Mouse (Mus musculus) forebrain, embryonic 16.5 days (tissue): ENCODE results near the gene Pecam1. TPM values are rescaled to one million over a fixed set of nuclear protein-coding genes. Genes with fewer than 3 reads are reported as not detected.

Experiments used
- ATAC-seq: fragments of 200-750 bp; cut with Nextera tagmentation; 2 replicates; pipeline ENCODE4 v1.8.0; 2017; ENCODE audit warnings: mild to moderate bottlenecking, moderate library complexity
- H3K27ac ChIP-seq: fragments of 300-500 bp; sonication (generic); 2 replicates; pipeline ENCODE4 v1.5.1; 2014; ENCODE audit warnings: low read length, control low read depth
- H3K27me3 ChIP-seq: fragments of 300-500 bp; sonication (generic); replicated peaks from 2 replicates; pipeline ENCODE4 v1.6.1; 2014; ENCODE audit warnings: low read length; ENCODE audit not compliant: control insufficient read depth, insufficient read depth
- H3K36me3 ChIP-seq: fragments of 300-500 bp; sonication (generic); 2 replicates; pipeline ENCODE4 v1.6.1; 2014; ENCODE audit not compliant: control insufficient read depth, insufficient read depth
- H3K4me1 ChIP-seq: fragments of 300-500 bp; sonication (generic); replicated peaks from 2 replicates; pipeline ENCODE4 v1.6.1; 2014; ENCODE audit warnings: low read length; ENCODE audit not compliant: control insufficient read depth, insufficient read depth
- H3K4me2 ChIP-seq: fragments of 300-500 bp; sonication (generic); 2 replicates; pipeline ENCODE4 v1.6.1; 2014; ENCODE audit warnings: mild to moderate bottlenecking, low read length, control low read depth
- H3K4me3 ChIP-seq: fragments of 300-500 bp; sonication (generic); replicated peaks from 2 replicates; pipeline ENCODE4 v1.5.1; 2014; ENCODE audit warnings: mild to moderate bottlenecking, low read length, control low read depth
- H3K9ac ChIP-seq: fragments of 300-500 bp; sonication (generic); replicated peaks from 2 replicates; pipeline ENCODE4 v1.6.1; 2014; ENCODE audit warnings: low read depth, low read length, control low read depth
- H3K9me3 ChIP-seq: fragments of 300-500 bp; sonication (generic); 2 replicates; pipeline ENCODE4 v1.6.1; 2016; ENCODE audit warnings: low read length; ENCODE audit not compliant: control insufficient read depth
- WGBS: fragments of 180-500 bp; shearing (Covaris S2); extraction: QIAGEN DNeasy Blood & Tissue Kit; methylation state at CpG from one replicate; pipeline ENCODE4 v1.1.7; 2014; 5-methylcytosine and 5-hydroxymethylcytosine counted together
- polyA plus RNA-seq: library from polyadenylated mRNA; unstranded; fragments of >200 nt; fragmentation: Nextera tagmentation; extraction: Ambion mirVana; gene quantifications from 2 replicates; pipeline ENCODE4 v1.2.1, GENCODE M21; 2015

Gene Pecam1
- polyA plus RNA-seq, 1 experiment from 2014 or later = 14.7 TPM

DNA sequence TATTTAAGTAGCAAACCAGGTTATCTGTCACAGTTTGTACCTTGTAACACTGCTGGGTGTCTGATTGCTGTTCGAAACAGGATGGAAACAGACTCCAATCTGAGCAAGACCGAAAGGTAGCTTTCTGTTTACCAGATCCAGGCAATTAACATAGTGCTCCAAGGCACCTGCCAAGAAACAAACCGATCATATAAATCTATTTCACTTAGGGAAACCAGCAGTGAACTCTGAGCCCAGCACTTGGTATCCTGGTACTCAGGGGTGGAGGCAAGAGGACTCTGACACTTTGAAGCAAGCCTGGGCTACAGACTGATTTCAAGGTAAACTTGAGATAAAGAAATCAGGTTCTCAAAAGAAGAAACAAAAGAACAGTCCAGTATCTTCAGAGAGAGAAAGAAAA is 27.0 kb upstream of the Pecam1 start:
- no peak for ATAC-seq
- no peak overlapping the region for H3K27ac ChIP-seq
- H3K36me3 ChIP-seq = peaks cover 16% of the 10 kb centered on the region
- H3K9ac ChIP-seq = no peak overlapping the region
- no peak overlapping the region for H3K4me2 ChIP-seq
- H3K27me3 ChIP-seq = no peaks in the 10 kb centered on the region
- H3K4me1 ChIP-seq = peaks cover 13% of the 10 kb centered on the region
- H3K4me3 ChIP-seq = no peak overlapping the region
- H3K9me3 ChIP-seq = no peaks in the 10 kb centered on the region
- WGBS = 91% methylated on average over 3 of the region's 3 CpGs

DNA sequence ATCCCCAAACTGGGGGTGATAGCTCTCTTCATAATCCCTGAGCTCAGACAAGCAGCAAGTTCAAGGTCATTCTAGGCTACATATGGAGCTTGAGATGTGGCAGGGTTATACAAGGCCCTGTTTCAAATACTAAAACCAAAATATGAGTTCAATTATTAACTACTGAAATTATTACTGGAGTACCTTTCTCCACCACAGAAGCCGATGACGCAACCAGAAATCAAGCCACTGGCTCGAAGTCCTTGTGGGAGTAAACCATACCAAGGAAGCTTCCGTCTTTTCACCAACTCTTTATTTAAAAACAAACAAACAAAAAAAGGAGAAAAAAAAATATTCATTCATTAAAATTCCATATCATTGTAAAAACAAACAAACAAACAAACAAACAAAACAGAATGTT is 26.5 kb upstream of the Pecam1 start:
- 95% methylated on average over 4 of the region's 4 CpGs for WGBS
- Histone ChIP-seq H3K27ac (no peak overlapping the region), H3K4me3 (no peak overlapping the region), H3K36me3 (peaks cover 15% of the 10 kb centered on the region), H3K27me3 (no peaks in the 10 kb centered on the region), H3K4me2 (no peak overlapping the region), H3K9ac (no peak overlapping the region), H3K9me3 (no peaks in the 10 kb centered on the region), H3K4me1 (peaks cover 13% of the 10 kb centered on the region)
- ATAC-seq = no peak

DNA sequence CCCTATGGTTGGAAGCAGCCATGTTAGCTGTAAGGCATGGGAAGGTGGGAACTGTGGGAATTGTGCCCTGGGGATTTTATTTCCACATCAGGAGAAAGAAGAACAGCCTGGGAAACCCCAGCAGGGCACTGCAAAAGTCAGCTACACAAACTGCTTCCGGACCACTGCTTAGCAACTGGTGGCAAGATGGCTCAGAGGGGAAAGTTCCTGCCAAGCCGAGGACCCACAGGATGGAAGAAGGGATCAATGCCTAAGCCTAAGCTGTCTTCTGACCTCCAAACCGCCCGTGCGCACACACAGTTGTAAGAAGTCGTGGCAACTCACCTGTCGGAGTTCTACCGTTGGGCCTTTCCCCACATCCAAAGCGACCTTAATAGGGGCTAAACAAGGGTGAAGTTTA is 22.6 kb upstream of the Pecam1 start:
- H3K4me2 ChIP-seq = no peak overlapping the region
- no peaks in the 10 kb centered on the region for H3K9me3 ChIP-seq
- peaks cover 23% of the 10 kb centered on the region for H3K36me3 ChIP-seq
- no peak overlapping the region for H3K4me3 ChIP-seq
- H3K27me3 ChIP-seq = no peaks in the 10 kb centered on the region
- no peak overlapping the region for H3K27ac ChIP-seq
- WGBS = 90% methylated on average over 9 of the region's 9 CpGs
- H3K4me1 ChIP-seq = no peaks in the 10 kb centered on the region
- no peak for ATAC-seq
- no peak overlapping the region for H3K9ac ChIP-seq

DNA sequence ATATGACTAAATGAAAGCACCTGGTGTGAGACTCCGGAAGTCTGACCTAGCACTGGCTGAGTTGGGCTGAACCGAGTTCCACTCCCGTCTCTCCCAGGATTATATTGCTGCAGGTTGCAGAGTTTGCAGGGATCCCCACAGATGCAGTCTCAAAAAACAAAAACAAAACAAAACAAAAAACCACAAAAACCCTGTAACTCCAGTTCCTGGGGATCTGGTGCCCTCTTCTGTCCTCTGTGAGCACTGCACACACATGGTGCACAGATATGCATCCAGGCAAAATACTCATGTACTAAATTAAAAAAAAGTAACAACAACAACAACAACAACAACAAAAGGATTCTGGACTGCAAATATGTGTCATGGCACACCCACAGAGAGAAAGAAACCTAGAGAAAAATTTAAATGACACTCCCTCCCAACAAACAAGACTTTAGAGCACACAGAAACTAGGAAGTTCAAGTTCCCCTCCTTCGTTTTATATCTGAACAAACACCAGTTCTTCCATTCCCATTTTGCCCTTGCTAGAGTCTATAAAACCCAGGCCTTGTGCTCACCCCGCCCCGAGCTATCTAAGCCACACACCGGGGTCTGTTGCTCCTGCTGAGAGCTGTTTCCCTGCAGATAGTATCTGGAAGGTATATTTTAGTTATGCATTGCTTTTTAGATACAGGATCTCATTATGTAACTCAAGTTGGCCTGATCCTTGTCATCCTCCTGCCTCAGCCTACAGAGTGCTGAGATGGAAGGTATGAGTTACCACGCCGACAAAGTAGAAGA is 20.0 kb upstream of the Pecam1 start:
- H3K9ac ChIP-seq = no peak overlapping the region
- no peak overlapping the region for H3K4me2 ChIP-seq
- H3K27me3 ChIP-seq = no peaks in the 10 kb centered on the region
- H3K9me3 ChIP-seq = no peaks in the 10 kb centered on the region
- H3K36me3 ChIP-seq = peaks cover 29% of the 10 kb centered on the region
- H3K4me3 ChIP-seq = no peak overlapping the region
- ATAC-seq = no peak
- no peaks in the 10 kb centered on the region for H3K4me1 ChIP-seq
- no peak overlapping the region for H3K27ac ChIP-seq
- 97% methylated on average over 9 of the region's 9 CpGs for WGBS

DNA sequence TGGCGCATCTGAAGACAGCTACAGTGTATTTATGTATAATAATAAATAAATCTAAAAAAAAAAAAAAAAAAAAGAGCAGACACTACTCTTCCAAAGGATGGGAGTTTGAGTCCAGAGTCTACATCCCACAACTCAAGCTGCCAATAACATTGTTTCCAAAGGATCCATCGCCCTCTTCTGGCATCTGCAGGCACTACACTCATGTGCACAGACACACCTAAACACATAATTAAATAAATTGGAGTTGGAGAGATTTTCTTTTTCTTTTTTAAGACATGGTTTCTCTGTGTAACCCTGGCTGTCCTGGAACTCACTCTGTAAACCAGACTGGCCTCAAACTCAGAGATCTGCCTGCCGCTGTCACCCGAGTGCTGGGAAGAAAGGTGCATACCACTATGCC is 17.1 kb upstream of the Pecam1 start:
- no peak for ATAC-seq

DNA sequence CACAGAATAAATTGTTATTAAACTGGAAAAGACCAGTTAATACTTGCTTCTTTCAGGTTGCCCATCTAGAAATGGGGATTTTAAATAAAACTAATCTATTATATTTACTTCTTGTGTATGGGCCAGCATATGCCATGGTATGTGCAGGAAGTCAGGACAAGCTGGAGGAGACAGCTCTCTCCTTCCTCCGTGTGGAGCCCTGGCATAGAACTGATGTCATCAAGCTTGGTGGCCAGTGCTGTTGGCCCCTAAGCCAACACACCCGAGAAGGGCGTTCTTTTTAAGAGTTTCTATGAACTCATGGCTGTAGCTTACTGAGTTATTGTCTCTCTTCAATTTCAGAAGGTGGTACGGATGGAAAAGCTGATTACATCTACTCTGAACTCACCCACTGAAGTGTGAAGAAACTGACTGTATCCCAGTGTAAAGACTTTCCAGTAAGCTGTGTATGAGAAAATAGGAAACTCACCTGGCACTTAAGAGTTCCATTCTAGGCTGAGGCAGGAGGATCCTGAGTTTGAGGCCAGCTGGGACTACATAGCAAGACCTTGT is 16.3 kb upstream of the Pecam1 start:
- H3K27ac ChIP-seq = no peak overlapping the region

More for the DNA sequence above, 17.1 kb upstream of the Pecam1 start:
- H3K4me2 ChIP-seq = no peak overlapping the region
- H3K9ac ChIP-seq = no peak overlapping the region
- WGBS = 95% methylated on average over 4 of the region's 4 CpGs
- peaks cover 23% of the 10 kb centered on the region for H3K36me3 ChIP-seq
- no peaks in the 10 kb centered on the region for H3K9me3 ChIP-seq
- H3K4me1 ChIP-seq = no peaks in the 10 kb centered on the region
- no peaks in the 10 kb centered on the region for H3K27me3 ChIP-seq
- no peak overlapping the region for H3K27ac ChIP-seq
- no peak overlapping the region for H3K4me3 ChIP-seq

DNA sequence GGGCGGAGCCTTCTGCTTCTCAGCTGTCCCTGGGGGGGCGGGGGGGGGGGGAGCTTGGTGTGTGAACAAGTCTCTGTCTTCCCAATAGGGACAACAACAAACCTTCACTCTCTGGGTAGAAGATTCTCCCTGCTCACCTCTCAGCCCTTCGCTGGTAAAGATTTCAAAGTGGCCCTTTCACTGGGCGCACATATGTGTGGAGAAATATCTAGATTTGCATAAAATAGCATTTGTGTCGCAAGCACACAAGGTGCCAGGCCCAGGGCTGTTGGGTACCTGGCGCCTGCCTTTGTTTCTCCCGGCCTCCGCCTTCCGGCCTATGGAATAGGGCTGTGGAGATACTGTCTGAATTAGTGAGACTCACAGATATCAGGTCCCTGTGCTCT is 12.4 kb upstream of the Pecam1 start:
- H3K36me3 ChIP-seq = peaks cover 6% of the 10 kb centered on the region
- H3K4me3 ChIP-seq = no peak overlapping the region
- H3K9me3 ChIP-seq = no peaks in the 10 kb centered on the region
- no peak overlapping the region for H3K4me2 ChIP-seq
- WGBS = 75% methylated on average over 9 of the region's 9 CpGs
- ATAC-seq = no peak
- H3K27ac ChIP-seq = no peak overlapping the region
- H3K27me3 ChIP-seq = no peaks in the 10 kb centered on the region
- no peaks in the 10 kb centered on the region for H3K4me1 ChIP-seq
- H3K9ac ChIP-seq = no peak overlapping the region

More for the DNA sequence above, 16.3 kb upstream of the Pecam1 start:
- Histone ChIP-seq H3K27me3 (no peaks in the 10 kb centered on the region), H3K4me3 (no peak overlapping the region), H3K4me1 (no peaks in the 10 kb centered on the region), H3K9ac (no peak overlapping the region), H3K4me2 (no peak overlapping the region), H3K36me3 (peaks cover 19% of the 10 kb centered on the region), H3K9me3 (no peaks in the 10 kb centered on the region)
- WGBS = 92% methylated on average over 4 of the region's 4 CpGs
- ATAC-seq = no peak

DNA sequence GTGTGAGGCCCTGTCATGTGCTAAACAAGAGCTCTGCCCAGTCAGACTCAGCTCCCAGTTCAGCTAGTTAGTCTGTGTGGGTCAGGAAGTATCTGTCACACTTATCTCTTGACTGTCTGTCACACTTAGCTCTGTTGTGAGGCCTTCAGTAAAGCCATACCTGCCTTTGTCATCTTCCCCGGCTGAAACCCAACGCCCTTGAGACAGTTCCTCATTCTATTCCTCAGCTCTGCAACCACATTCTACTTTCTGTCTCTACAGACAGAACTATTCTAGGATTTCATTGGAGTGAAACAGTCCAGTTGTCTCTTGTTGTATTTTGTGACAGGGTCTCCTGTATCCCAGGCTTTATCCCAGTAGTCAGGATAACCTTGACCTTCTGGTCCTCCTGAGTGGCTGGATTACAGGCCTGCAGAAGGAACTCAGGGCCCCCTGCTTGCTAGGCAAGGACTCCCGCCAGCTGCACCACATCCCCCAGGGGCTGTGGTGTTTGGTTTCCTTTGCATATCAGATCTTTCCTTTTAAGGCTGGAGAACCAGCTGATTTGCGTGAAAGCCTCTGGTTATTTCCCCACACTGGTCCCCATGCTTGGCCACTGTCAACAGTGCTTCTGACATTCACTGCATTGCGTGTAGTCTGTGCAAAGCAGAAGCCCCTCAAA is 11.8 kb upstream of the Pecam1 start:
- no peaks in the 10 kb centered on the region for H3K9me3 ChIP-seq
- H3K27me3 ChIP-seq = no peaks in the 10 kb centered on the region
- H3K4me2 ChIP-seq = no peak overlapping the region
- no peak overlapping the region for H3K9ac ChIP-seq
- H3K4me1 ChIP-seq = no peaks in the 10 kb centered on the region
- peaks cover 2% of the 10 kb centered on the region; the same call in 1 of the 2 replicates for H3K36me3 ChIP-seq
- no peak overlapping the region for H3K4me3 ChIP-seq
- WGBS = 52% methylated on average over 5 of the region's 5 CpGs
- no peak overlapping the region for H3K27ac ChIP-seq
- ATAC-seq = no peak

DNA sequence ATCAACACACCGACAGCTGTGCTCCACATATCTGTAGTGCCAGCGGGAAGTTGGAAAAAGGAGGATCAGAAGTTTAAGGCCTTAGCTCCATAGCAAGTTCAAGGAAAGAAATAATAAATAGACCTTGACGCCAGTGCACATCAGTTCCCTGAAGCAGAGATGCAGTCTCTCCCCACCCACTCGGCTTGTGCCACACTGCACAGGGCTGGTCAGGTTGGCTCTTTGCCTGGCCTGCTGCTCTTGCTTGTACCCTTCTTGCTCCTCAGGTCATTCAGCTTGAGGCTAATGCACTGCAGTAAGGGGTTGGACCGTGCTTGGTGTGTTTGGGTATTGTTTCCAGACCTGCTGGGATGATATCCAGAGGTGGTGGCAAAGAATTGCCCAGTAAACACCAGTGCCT is 10.1 kb upstream of the Pecam1 start:
- Histone ChIP-seq H3K4me2 (no peak overlapping the region), H3K27ac (no peak overlapping the region), H3K27me3 (no peaks in the 10 kb centered on the region), H3K9ac (no peak overlapping the region), H3K9me3 (no peaks in the 10 kb centered on the region), H3K4me3 (no peak overlapping the region), H3K4me1 (no peaks in the 10 kb centered on the region), H3K36me3 (no peaks in the 10 kb centered on the region)
- WGBS = 90% methylated on average over 5 of the region's 5 CpGs
- ATAC-seq = no peak
